Mouse (Mus musculus): ENCODE data around the gene Kif28.
"Not testable (repeated sequence)": the region's sequence is repeated elsewhere in the genome, so short reads cannot be mapped to it uniquely, and the experiment has no call there.

The Kif28 gene

GRCm38 (mm10) chr1:179745171-179745570, at the start of gene Kif28:
Gene Kif28 (minus strand): TSS chr1:179745271.
- no peak for DNase-seq (ENCODE audit: low read depth, low spot score)

- DNase-seq (ENCODE audit: low read depth, low spot score) = no peak
Observed at GRCm38 (mm10) chr1:179787281-179787680, 42.2 kb upstream of the Kif28 start.

GRCm38 (mm10) chr1:179785502-179785901, 40.4 kb upstream of the Kif28 start:
- no peak for DNase-seq (ENCODE audit: low read depth, low spot score)

GRCm38 (mm10) chr1:179784098-179784497, 39.0 kb upstream of the Kif28 start:
- no peak for DNase-seq (ENCODE audit: low read depth, low spot score)

- no peak for DNase-seq (ENCODE audit: low read depth, low spot score)
Observed at GRCm38 (mm10) chr1:179776831-179777230, 31.8 kb upstream of the Kif28 start.

GRCm38 (mm10) chr1:179760553-179760952, 15.5 kb upstream of the Kif28 start:
- DNase-seq (ENCODE audit: low read depth, low spot score) = no peak

- no peak for DNase-seq (ENCODE audit: low read depth, low spot score)
Observed at GRCm38 (mm10) chr1:179760086-179760485, 15.0 kb upstream of the Kif28 start.

GRCm38 (mm10) chr1:179756477-179756876, 11.4 kb upstream of the Kif28 start:
- no peak for DNase-seq (ENCODE audit: low read depth, low spot score)

GRCm38 (mm10) chr1:179753006-179753405, 7.9 kb upstream of the Kif28 start:
- no peak for DNase-seq (ENCODE audit: low read depth, low spot score)

- DNase-seq (ENCODE audit: low read depth, low spot score) = no peak
Observed at GRCm38 (mm10) chr1:179752276-179752675, 7.2 kb upstream of the Kif28 start.

GRCm38 (mm10) chr1:179743593-179744193, 1.4 kb downstream of the Kif28 start:
- DNase-seq (ENCODE audit: low read depth, low spot score) = no peak

- no peak for DNase-seq (ENCODE audit: low read depth, low spot score)
Observed at GRCm38 (mm10) chr1:179736483-179736882, 8.6 kb downstream of the Kif28 start.

GRCm38 (mm10) chr1:179734500-179735474, 10.3 kb downstream of the Kif28 start:
- DNase-seq (ENCODE audit: low read depth, low spot score) = peak; percentile 8

- no peak for DNase-seq (ENCODE audit: low read depth, low spot score)
Observed at GRCm38 (mm10) chr1:179731391-179731790, 13.7 kb downstream of the Kif28 start.

GRCm38 (mm10) chr1:179728661-179729060, 16.4 kb downstream of the Kif28 start:
- DNase-seq (ENCODE audit: low read depth, low spot score) = no peak

- no peak for DNase-seq (ENCODE audit: low read depth, low spot score)
Observed at GRCm38 (mm10) chr1:179722811-179723469, 22.1 kb downstream of the Kif28 start.

GRCm38 (mm10) chr1:179715786-179716185, 29.3 kb downstream of the Kif28 start:
- DNase-seq (ENCODE audit: low read depth, low spot score) = no peak

- DNase-seq (ENCODE audit: low read depth, low spot score) = not testable (repeated sequence)
Observed at GRCm38 (mm10) chr1:179715289-179715688, 29.8 kb downstream of the Kif28 start.

GRCm38 (mm10) chr1:179713367-179713766, 31.7 kb downstream of the Kif28 start:
- no peak for DNase-seq (ENCODE audit: low read depth, low spot score)

GRCm38 (mm10) chr1:179712658-179713057, 32.4 kb downstream of the Kif28 start:
- no peak for DNase-seq (ENCODE audit: low read depth, low spot score)

GRCm38 (mm10) chr1:179710739-179711138, 34.3 kb downstream of the Kif28 start:
- DNase-seq (ENCODE audit: low read depth, low spot score) = no peak

GRCm38 (mm10) chr1:179709390-179709789, 35.7 kb downstream of the Kif28 start:
- peak; percentile 69 for DNase-seq (ENCODE audit: low read depth, low spot score)

Measured in skeletal muscle tissue, adult 2 months (tissue).